Mouse (Mus musculus): ENCODE results near the gene Gm20388.

GRCm38 (mm10) chr8:122282501-122283355 is 2372.1 kb downstream of the Gm20388 start:
- no peak for TF ChIP-seq ZNF384 (IDR thresholded peaks at IDR 0.05; ENCODE audit: low read depth, low read length)
- no peak for TF ChIP-seq ZC3H11A (IDR thresholded peaks at IDR 0.05; ENCODE audit: borderline replicate concordance, low read depth, low read length)
- no peak for TF ChIP-seq CHD2 (IDR thresholded peaks at IDR 0.05; ENCODE audit: low read depth, low read length)
